Mouse (Mus musculus) CH12.LX (cell line): Measurements from ENCODE around the gene Grin3b. TPM values are rescaled to one million over a fixed set of nuclear protein-coding genes. Genes with fewer than 3 reads are reported as not detected.

Source experiments
- DNase-seq: peaks from one replicate; pipeline ENCODE4 v3.0.0-alpha.2; 2013; ENCODE audit errors: extremely low read depth
- H3K27ac ChIP-seq: 2 replicates; pipeline ENCODE4 v1.5.1; 2012; ENCODE audit warnings: low read depth, mild to moderate bottlenecking, control low read depth, moderate library complexity; ENCODE audit not compliant: insufficient read depth
- H3K27me3 ChIP-seq: replicated peaks from 2 replicates; pipeline ENCODE3; 2012; ENCODE audit warnings: inconsistent platforms
- H3K36me3 ChIP-seq, 2 experiments: replicated peaks in 1 of 2; 2 replicates each; pipeline versions ENCODE3 to v1.6.1; 2012; ENCODE audit warnings: inconsistent platforms in 1 of 2, low read length in 1 of 2, mild to moderate bottlenecking in 1 of 2, mixed read lengths in 1 of 2, moderate library complexity in 1 of 2; ENCODE audit not compliant: control insufficient read depth in 1 of 2, insufficient read depth in 1 of 2
- H3K4me1 ChIP-seq, 2 experiments: 2 replicates each; pipeline ENCODE4 v1.6.1; 2012; ENCODE audit warnings: inconsistent platforms in 1 of 2, moderate library complexity in 1 of 2; ENCODE audit not compliant: insufficient read depth in 2 of 2, control insufficient read depth in 1 of 2
- H3K4me2 ChIP-seq: 2 replicates; pipeline ENCODE4 v1.6.1; 2012; ENCODE audit warnings: low read depth, mild to moderate bottlenecking, control low read depth; ENCODE audit not compliant: poor library complexity, insufficient read depth, severe bottlenecking
- H3K4me3 ChIP-seq, 3 experiments: fragments of 150-350 bp in 1 of 3; sonication (generic) in 1 of 3; replicated peaks in 1 of 3; 2 replicates each; pipeline versions ENCODE3 to v1.5.1; 2011 to 2012; ENCODE audit warnings: low read depth in 2 of 3, low read length in 2 of 3, mild to moderate bottlenecking in 2 of 3, moderate library complexity in 2 of 3, control low read depth in 1 of 3, improper control_type of control experiment in 1 of 3, inconsistent platforms in 1 of 3, mixed read lengths in 1 of 3; ENCODE audit not compliant: poor library complexity in 1 of 3
- H3K79me2 ChIP-seq: replicated peaks from 2 replicates; pipeline ENCODE4 v1.6.1; 2012; ENCODE audit warnings: mild to moderate bottlenecking, moderate library complexity; ENCODE audit not compliant: control insufficient read depth, poor library complexity, insufficient read depth, severe bottlenecking; ENCODE audit errors: extremely low read depth
- H3K9ac ChIP-seq: 2 replicates; pipeline ENCODE4 v1.6.1; 2012; ENCODE audit warnings: low read depth, mild to moderate bottlenecking, control low read depth, moderate library complexity; ENCODE audit not compliant: insufficient read depth
- H3K9me3 ChIP-seq: replicated peaks from 2 replicates; pipeline ENCODE3; 2012; ENCODE audit warnings: low read length, inconsistent platforms, mixed read lengths
- CHD2 ChIP-seq: IDR thresholded peaks from 2 replicates; pipeline ENCODE4 v1.6.1; 2011; ENCODE audit warnings: low read length, improper control_type of control experiment
- CTCF ChIP-seq, 2 experiments: IDR thresholded peaks in 1 of 2; conservative IDR thresholded peaks in 1 of 2; 2 replicates each; pipeline ENCODE4 v1.5.1; 2011 to 2012; ENCODE audit warnings: low read depth in 2 of 2, low read length in 2 of 2, improper control_type of control experiment in 1 of 2, inconsistent platforms in 1 of 2, mild to moderate bottlenecking in 1 of 2, moderate library complexity in 1 of 2
- E2F4 ChIP-seq: IDR thresholded peaks from 2 replicates; pipeline ENCODE4 v1.6.1; 2011; ENCODE audit warnings: low read depth, low read length, improper control_type of control experiment; ENCODE audit not compliant: insufficient replicate concordance
- ELF1 ChIP-seq: IDR thresholded peaks from 2 replicates; pipeline ENCODE4 v1.6.1; 2014; ENCODE audit warnings: low read depth, mild to moderate bottlenecking, inconsistent platforms, low read length, improper control_type of control experiment
- ETS1 ChIP-seq: conservative IDR thresholded peaks from 2 replicates; pipeline ENCODE4 v1.6.1; 2012; ENCODE audit warnings: low read depth, mild to moderate bottlenecking, inconsistent platforms, low read length, improper control_type of control experiment, moderate library complexity
- HCFC1 ChIP-seq: IDR thresholded peaks from 2 replicates; pipeline ENCODE4 v1.6.1; 2012; ENCODE audit warnings: low read depth, mild to moderate bottlenecking, inconsistent platforms, low read length, improper control_type of control experiment
- JUN ChIP-seq: IDR thresholded peaks from 2 replicates; pipeline ENCODE4 v1.6.1; 2011; ENCODE audit warnings: low read depth, mild to moderate bottlenecking, low read length, improper control_type of control experiment, moderate library complexity; ENCODE audit not compliant: insufficient read depth
- JUND ChIP-seq: conservative IDR thresholded peaks from 2 replicates; pipeline ENCODE4 v1.6.1; 2011; ENCODE audit warnings: low read depth, low read length, improper control_type of control experiment
- MAZ ChIP-seq: IDR thresholded peaks from 2 replicates; pipeline ENCODE4 v1.6.1; 2012; ENCODE audit warnings: low read depth, mild to moderate bottlenecking, inconsistent platforms, low read length, improper control_type of control experiment, moderate library complexity
- MEF2A ChIP-seq: IDR thresholded peaks from 2 replicates; pipeline ENCODE4 v1.6.1; 2014; ENCODE audit warnings: low read depth, mild to moderate bottlenecking, inconsistent platforms, low read length, improper control_type of control experiment, borderline replicate concordance
- MXI1 ChIP-seq: IDR thresholded peaks from 2 replicates; pipeline ENCODE4 v1.6.1; 2011; ENCODE audit warnings: mild to moderate bottlenecking, low read depth, low read length, improper control_type of control experiment
- NELFE ChIP-seq: IDR thresholded peaks from 2 replicates; pipeline ENCODE4 v1.6.1; 2011; ENCODE audit warnings: low read depth, low read length, improper control_type of control experiment
- NRF1 ChIP-seq: IDR thresholded peaks from 2 replicates; pipeline ENCODE4 v1.6.1; 2014; ENCODE audit warnings: low read depth, mild to moderate bottlenecking, inconsistent platforms, low read length, improper control_type of control experiment, moderate library complexity
- POLR2A ChIP-seq: IDR thresholded peaks from 2 replicates; pipeline ENCODE4 v1.6.1; 2011; ENCODE audit warnings: low read depth, mild to moderate bottlenecking, improper control_type of control experiment, low read length
- RCOR1 ChIP-seq: conservative IDR thresholded peaks from 2 replicates; pipeline ENCODE4 v1.6.1; 2012; ENCODE audit warnings: low read depth, mild to moderate bottlenecking, inconsistent platforms, low read length, improper control_type of control experiment
- SMC3 ChIP-seq: IDR thresholded peaks from 2 replicates; pipeline ENCODE4 v1.6.1; 2011; ENCODE audit warnings: low read depth, low read length, improper control_type of control experiment
- TBP ChIP-seq: conservative IDR thresholded peaks from 2 replicates; pipeline ENCODE4 v1.6.1; 2011; ENCODE audit warnings: low read depth, low read length, improper control_type of control experiment
- USF1 ChIP-seq: IDR thresholded peaks from 2 replicates; pipeline ENCODE4 v1.6.1; 2014; ENCODE audit warnings: low read depth, mild to moderate bottlenecking, inconsistent platforms, low read length, improper control_type of control experiment
- ZKSCAN1 ChIP-seq: IDR thresholded peaks from 2 replicates; pipeline ENCODE4 v1.6.1; 2012; ENCODE audit warnings: low read depth, inconsistent platforms, low read length, improper control_type of control experiment, borderline replicate concordance
- dilution Hi-C: fragments of 300-500 bp; cut with MboI; formaldehyde crosslinking; loops from 2 replicates; pipeline ENCODE4 v1.14.3; 2020; ENCODE audit warnings: low sequenced_read_pairs; ENCODE audit not compliant: extremely low pct_unique_long_range_greater_than_20kb, extremely low pct_ligation_motif_present
- in situ Hi-C: fragments of 300-500 bp; cut with MboI; formaldehyde crosslinking; loops from 3 replicates; pipeline ENCODE4 v1.14.3; 2019; ENCODE audit warnings: low sequenced_read_pairs, low pct_ligation_motif_present, low pct_unique_long_range_greater_than_20kb, mixed read lengths
- polyA plus RNA-seq: library from polyadenylated mRNA; unstranded; fragments of >175 nt; gene quantifications from 2 replicates; pipeline ENCODE4 v1.2.1, GENCODE M21; 2012; ENCODE audit warnings: low read depth; ENCODE audit not compliant: insufficient read length
- total RNA-seq, 2 experiments: library from RNA; depleted of rRNA; stranded (reverse); fragments of 300-350 nt in 1 of 2; fragments of >200 nt in 1 of 2; gene quantifications; 2 replicates each; pipeline ENCODE4 v1.2.3; 2012 to 2014

The Grin3b gene
- total and polyA plus RNA-seq, 3 experiments = 0.27 to 0.59 (median 0.56) TPM

DNA sequence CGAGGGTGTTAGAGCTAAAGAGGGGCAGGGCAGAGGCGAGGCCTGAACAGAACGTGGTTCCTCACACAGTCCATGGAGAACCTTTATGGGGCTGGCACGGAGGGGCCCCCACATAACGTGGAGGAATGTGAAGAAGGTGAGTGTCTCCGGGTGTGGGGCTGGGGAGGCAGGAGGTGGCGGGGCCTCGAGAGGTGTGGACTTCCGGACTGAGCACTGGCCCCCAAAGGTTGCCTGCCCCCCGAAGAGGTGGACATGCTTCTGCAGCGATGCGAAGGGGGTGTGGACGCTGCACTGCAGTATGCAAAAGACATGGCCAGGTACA is 50.8 kb downstream of the Grin3b start:
- no peaks in the 10 kb centered on the region for H3K27me3 ChIP-seq
- DNase-seq = no peak
- TF ChIP-seq MXI1 (no peak), JUN (no peak), ETS1 (no peak), CHD2 (no peak), ZKSCAN1 (no peak), E2F4 (no peak), SMC3 (no peak), RCOR1 (no peak), NRF1 (no peak), ELF1 (no peak), TBP (no peak), CTCF (conservative IDR thresholded peaks at IDR 0.05 in 1 of 2, IDR thresholded peaks at IDR 0.05 in 1 of 2; ENCODE audit: low read depth in 2 of 2, low read length in 2 of 2) (no peak), POLR2A (no peak), MEF2A (no peak)
- peaks cover 8% of the 10 kb centered on the region for H3K79me2 ChIP-seq
- no peaks in the 10 kb centered on the region for H3K9me3 ChIP-seq
- H3K27ac ChIP-seq = no peak overlapping the region
- no peak overlapping the region for H3K4me3 ChIP-seq
- dilution Hi-C loops (no loop called here), in situ Hi-C loops (no loop called here)
- no peak overlapping the region for H3K4me2 ChIP-seq
- peaks cover 33 to 52% of the 10 kb centered on the region in 2 experiments for H3K4me1 ChIP-seq
- peaks cover 36 to 66% of the 10 kb centered on the region in 2 experiments for H3K36me3 ChIP-seq
- no peak overlapping the region for H3K9ac ChIP-seq

DNA sequence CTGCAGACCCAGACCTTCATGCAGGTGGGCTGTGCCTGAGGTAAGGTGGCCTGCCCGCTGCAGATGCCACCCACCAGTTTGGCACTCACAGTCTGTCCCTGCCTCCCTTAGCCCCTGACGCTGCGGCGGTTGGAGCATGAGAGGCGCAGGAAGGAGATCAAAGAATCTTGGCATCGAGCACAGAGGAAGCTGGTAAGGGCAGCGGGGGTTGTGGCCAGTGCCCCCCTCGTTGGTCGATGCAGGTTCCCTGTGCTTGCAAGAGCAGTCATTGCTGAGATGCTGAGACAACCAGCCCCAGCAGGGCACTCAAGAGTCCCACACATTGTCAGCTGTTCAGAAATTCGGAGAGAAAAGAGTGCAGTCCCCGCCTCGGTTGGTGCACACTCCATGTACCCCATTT is 51.6 kb downstream of the Grin3b start:
- no peaks in the 10 kb centered on the region for H3K9me3 ChIP-seq
- peaks cover 45 to 75% of the 10 kb centered on the region in 2 experiments for H3K36me3 ChIP-seq
- H3K27me3 ChIP-seq = no peaks in the 10 kb centered on the region
- no peak overlapping the region for H3K4me3 ChIP-seq
- in situ Hi-C loops (no loop called here), dilution Hi-C loops (no loop called here)
- no peak overlapping the region for H3K4me2 ChIP-seq
- peaks cover 4% of the 10 kb centered on the region for H3K79me2 ChIP-seq
- peaks cover 34 to 50% of the 10 kb centered on the region in 2 experiments for H3K4me1 ChIP-seq
- DNase-seq = no peak
- H3K27ac ChIP-seq = no peak overlapping the region
- TF ChIP-seq CHD2 = no peak
- no peak for TF ChIP-seq ELF1
- no peak for TF ChIP-seq NELFE
- no peak for TF ChIP-seq JUND
- TF ChIP-seq HCFC1 = no peak
- TF ChIP-seq CTCF (conservative IDR thresholded peaks at IDR 0.05 in 1 of 2, IDR thresholded peaks at IDR 0.05 in 1 of 2; ENCODE audit: low read depth in 2 of 2, low read length in 2 of 2) = no peak
- no peak for TF ChIP-seq USF1
- no peak for TF ChIP-seq RCOR1
- TF ChIP-seq E2F4 = no peak
- TF ChIP-seq MAZ = no peak
- no peak overlapping the region for H3K9ac ChIP-seq
